Mouse (Mus musculus) gastrocnemius, postnatal 10 days (tissue): ENCODE data around the gene Cmss1. TPM values are rescaled to one million over a fixed set of nuclear protein-coding genes. Genes with fewer than 3 reads are reported as not detected.

Source experiments
- DNase-seq: peaks from one replicate; pipeline ENCODE4 v3.0.0; 2021; ENCODE audit warnings: mixed read lengths
- total RNA-seq, 2 experiments: library from RNA; stranded (reverse); gene quantifications; 2 replicates each; pipeline ENCODE4 v1.2.3; 2021

Gene Cmss1
- total RNA-seq, 2 experiments from 2014 or later, result 22.1 to 25.5 TPM

DNA sequence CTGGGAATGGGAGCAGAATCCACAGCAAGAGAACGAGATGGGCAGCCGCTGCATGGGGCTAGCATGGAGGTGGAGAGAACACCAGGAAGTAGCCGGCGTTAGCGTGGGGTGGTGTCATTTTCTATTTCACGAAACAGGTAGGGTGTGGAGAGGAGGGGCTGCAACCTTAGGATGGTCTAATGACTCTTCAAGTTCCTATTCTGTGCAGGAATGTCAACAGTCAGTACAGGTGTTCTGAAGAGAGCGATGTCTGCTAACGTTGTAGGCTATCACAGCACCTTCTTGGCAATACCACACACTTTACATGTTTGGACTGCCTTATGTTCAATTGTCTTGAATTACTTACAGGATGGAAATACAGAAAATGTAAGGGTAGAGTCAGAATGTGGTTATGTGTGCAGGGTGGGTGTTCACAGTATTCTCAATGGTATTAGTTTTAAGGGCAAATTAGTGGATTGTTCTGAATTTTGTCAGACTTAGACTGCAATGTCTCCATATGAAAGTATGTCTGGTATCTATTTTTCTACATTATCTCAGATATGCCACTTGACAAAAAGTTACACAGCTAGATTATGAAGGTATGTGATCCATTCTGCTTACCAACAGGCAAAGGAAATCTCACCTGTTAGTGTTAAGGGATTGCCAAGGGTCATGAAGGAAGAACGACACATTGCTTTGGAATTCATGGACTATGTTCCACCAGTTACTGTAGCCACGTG, 311.3 kb downstream of the Cmss1 start:
- no peak for DNase-seq

DNA sequence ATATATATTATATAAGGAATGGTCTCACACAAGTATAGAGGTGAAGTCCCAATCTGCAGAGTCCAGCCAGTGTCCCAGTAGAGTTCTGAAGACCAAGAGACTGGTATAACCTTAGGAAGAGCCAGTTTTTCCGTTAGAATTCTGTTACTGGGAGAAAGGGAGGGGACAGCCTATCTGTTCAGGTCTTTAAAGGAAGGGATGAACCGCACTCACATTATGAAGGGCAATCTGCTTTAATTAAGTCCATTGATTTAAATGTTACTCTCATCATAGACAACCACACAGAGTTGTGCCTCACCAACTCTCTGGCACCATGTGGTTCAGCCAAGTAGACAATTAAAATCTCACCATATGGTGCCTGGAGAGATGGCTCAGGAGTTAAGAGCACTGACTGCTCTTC, 313.9 kb downstream of the Cmss1 start, which contains the start of gene Tmem30c:
TSS of gene Tmem30c (minus strand) at position 101 of the 400 bp plus-strand sequence.
- DNase-seq, result no peak

DNA sequence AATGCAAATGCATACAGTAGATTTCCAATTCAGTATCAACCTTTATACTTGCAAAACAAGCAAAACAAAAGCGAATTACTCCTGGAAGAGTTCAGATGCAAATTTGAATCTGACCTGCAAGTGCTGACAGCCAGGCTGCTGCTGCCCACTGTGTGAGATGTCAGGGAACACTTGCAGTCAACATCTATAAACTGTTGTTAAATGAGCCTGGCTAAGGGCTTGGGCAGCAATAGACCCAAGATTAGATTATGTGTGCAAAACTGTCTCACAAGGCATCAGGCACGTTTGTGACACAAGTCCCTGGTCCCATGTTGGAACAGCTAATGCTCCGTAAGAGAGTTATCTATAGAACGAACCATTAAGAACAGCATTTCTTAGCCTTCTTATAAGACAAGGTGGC, 314.4 kb downstream of the Cmss1 start:
- no peak for DNase-seq

DNA sequence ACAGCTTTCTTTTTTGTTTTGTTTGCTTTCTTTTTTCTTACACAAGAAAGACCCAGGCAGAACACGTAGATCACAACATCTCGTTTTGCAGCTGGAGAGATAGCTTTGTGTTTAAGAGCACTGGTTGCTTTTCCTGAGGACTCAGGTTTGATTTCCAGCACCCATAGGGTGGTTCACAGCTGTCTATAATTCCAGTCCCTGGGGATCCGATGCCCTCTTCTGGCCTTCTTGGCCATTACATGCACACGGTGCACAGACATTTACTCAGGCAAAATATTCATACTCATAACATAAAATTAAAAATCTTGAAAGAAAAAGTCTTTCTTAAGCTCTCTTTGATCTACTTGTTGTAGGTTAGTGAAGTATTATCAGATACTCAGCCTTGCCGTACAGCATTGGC, 315.0 kb downstream of the Cmss1 start:
- no peak for DNase-seq

DNA sequence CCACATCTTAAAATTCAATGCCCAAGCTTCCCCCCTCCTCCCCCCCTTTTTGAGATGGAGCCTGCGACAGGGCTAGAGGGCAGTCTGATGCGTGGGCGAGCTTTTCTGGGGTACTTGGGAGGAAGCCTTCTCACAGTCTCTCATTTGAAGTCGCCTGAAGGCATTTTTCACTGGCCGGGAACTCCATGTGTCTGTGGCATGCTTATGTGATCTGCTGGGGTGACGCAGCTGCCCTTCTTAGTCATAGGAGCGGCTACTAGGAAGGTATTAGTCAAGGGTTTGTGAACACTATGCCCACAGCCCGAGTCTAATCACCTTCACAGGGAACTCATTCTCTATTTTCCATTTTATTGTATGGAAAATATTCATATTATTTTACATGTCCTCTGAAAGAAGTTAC, 325.2 kb downstream of the Cmss1 start:
- no peak for DNase-seq

DNA sequence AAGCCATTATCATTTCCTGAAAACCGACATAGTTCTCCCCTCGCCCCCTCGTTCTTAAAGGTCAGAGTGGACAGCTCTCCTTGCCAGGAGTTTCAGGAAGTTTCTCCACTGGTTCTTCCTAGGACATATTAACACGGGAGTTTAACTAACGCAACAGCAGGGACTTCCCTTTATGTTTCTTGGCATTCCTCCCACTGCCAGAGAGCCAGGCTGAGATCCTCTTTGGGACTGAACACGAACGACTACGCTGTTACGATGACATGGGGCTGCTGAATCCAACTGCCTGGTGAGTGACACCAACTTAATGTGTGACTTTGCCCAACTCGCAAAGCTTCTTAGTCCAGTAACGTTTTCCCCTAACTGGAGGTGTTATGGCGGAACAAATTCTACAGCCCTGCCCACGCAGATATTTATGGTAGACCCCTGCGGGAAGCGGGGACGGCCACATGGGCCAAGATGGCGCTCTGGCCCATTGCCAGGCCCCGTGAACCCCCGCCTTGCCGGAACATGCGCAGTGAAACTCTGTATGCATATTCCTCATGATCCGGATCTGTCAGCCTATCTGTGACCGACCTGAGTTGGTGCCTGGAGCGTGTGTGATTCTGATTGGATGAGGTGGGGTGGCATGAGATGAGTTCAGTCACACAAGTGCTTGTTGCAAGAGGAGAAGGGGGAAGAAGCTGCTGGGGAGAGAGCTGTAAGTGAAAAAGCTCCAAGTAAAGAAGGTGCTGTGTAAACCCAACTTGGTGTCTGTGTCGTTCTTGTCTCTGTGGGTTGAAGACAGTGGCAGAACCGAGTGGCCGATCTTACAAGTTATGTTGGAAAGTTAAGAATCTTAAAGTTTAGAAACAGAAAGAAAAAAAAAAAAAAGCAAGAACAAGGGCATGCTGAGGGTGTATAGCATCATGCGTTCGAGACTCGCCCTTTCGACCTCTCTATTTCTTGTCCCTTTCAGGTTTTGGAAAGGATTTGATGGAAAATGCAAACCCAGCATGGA, 326.1 kb downstream of the Cmss1 start:
- DNase-seq, result no peak

DNA sequence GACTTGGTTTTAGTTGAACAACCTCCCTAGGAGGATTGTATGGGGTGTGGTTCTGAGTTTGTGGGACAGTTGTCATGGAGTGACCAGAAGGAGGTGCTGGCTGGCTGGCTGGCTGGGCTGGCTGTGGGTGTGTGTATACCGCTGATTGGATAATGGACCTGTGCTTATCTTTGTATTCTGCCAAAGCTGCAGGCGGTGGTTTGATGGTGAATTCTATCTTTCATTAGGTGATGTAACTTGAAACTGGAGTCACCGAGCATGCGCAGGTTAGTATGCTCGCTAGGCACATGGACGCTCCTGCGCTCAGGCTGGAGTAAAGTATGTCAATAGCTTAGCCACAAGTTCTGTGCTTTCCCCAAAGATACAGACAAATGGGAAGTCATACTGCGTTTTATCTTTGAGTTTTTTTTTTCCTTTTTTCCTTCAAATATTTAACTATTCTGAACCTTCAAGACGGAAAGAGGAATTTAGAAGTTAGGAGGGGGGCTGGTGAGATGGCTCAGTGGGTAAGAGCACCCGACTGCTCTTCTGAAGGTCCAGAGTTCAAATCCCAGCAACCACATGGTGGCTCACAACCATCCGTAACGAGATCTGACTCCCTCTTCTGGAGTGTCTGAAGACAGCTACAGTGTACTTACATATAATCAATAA, 327.6 kb downstream of the Cmss1 start:
- no peak for DNase-seq

DNA sequence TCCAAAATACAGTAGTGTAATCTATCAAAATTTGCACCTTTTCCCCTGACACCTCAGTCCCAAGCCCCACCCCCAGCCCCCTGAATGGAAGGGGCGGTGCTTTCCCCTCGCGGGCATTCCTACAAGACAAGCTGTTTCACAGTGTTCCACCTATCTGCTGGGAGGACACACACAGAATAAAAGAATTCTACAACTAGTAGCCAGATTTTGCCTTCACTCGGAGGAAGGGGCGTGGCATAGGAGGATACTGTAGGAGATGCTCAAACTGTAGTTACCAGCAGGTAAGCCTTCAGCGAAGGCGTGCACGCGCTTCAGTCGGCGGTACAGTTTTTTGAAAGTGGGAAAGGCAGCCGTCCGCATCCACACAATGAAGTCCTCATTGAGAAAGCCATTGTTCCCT, 336.9 kb downstream of the Cmss1 start:
- no peak for DNase-seq

DNA sequence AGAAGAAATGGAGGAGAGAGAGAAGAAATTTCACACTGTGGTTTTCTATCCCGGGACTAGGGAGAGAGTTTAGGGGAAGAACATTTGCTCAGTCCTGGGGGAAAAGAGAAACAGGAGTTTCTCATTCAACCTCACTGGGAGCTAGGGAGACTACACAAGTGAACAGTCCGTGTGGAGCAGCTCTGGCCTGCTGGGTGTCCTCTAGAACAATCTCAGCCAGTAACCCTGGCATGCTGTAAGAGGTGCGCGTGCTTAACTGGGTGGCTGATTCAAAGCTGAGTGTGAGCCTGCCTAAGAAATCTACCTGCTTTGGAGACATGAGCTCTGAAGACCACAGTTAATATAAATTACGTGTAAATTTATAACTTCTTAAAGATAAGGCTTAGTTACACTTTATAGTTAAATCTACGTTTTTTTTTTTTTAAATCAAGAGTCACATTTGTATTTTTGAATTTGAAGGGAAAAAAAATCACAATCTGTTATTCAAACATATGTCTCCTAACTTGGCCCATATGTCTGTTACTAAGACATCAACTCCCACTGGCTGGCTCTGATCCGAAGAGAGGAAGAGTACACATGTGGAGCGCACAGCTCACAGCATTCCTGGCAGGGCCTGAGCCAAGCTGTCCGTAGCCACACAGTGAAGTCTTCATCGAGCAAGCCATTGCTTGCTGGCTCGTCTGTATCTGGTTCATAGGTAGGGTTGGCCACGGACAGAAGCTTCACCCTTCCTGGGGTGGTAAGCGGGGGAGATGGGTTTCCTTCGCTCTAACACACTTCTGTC, 338.4 kb downstream of the Cmss1 start:
- no peak for DNase-seq

DNA sequence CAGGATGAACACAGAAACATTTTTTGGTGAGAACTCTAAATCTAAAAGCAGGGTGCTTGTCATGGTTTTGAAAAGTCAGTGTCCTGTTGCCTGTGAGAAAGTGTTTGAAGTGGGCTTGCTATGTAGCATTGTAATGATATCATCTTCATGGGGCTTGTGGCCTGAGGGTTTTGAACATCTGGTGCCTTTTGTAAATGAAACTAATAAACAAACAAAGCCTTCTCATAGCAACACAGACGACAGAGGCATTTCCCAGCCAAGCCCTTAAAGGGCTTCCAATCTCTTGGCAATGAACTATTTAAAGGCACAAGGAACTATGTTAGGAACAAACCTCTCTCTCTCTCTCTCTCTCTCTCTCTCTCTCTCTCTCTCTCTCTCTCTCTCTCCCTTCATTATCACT, 339.6 kb downstream of the Cmss1 start:
- DNase-seq, result no peak

DNA sequence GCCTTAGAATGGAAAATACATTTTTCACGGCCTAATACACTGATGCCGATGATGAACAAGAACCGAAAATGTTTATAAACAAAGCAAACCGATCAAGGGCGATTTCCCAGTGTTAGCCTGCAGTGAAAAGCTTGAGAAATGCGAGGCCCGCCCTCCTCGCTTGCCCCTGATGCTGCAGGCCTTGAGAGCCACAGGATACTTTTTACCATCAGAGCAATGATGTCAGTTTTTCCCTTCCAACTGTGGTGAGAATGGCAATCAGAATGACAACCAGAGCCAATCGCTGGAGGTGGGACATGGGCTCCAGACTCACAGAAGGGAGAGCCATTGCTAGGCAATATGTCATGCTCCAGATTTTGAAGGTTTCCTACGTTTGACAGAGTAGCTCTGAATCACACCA, 346.5 kb downstream of the Cmss1 start:
- DNase-seq, result no peak

DNA sequence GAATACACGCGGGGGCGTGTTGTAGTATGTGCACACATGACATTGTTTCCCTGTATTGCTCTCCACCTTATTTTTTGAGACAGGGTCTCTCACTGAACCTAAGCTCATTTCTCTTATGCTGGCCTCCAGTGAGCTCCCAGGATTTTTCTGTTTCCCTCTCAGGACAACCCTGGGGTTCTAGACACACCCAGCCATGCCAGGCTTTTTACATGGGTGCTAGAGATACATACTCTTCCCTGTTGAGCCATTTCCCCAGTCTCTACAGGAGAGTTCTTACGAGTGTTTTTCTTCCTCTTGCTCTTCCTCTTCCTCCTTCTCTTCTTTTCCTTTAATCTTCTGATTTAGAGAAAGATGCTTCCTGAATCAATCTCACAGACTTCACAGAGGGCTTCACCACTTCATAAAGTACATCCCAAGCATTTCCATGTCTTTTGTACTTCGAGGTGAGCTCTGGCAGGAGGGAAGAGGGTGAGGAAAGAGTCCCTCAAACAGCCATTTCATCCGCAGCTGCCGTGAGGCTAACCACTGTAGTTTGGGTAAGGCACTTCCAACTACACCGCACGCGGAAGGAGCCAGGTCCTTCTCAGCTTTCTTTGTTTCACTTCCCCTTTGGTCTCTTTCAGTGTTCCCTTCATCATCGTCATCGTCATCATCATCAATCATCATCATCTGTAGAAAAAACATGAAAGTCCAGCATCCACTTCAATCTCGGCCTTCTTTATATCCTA, 347.1 kb downstream of the Cmss1 start:
- DNase-seq, result no peak

Other genes with a start within 250 kb of the Cmss1 start
- 1 to 10 TPM; 5.8 to 6.3 TPM for gene Col8a1, start 147.9 kb upstream of the Cmss1 start, total RNA-seq